Mouse (Mus musculus) ES-Bruce4 (cell line): ENCODE data around the gene Fbxo31.

ENCODE experiments used
- EP300 ChIP-seq: IDR thresholded peaks from 2 replicates; pipeline ENCODE4 v1.6.1; 2011; ENCODE audit warnings: low read depth, low read length; ENCODE audit not compliant: insufficient read depth
- POLR2A ChIP-seq: IDR thresholded peaks from one replicate; pipeline ENCODE4 v1.8.1; 2011; ENCODE audit warnings: low read length; ENCODE audit not compliant: insufficient read depth

- TF ChIP-seq POLR2A (no peak), EP300 (no peak)
Measured at GRCm38 (mm10) chr8:121613419-121613818, 34.8 kb upstream of the Fbxo31 start.
